Mouse (Mus musculus) erythroblast, embryonic 14.5 days (primary cell): ENCODE results near the gene Bod1l.

ENCODE experiments used
- GATA1 ChIP-seq: IDR thresholded peaks from 2 replicates; pipeline ENCODE4 v1.6.1; 2012; ENCODE audit warnings: low read length, inconsistent platforms, mixed read lengths
- TAL1 ChIP-seq: IDR thresholded peaks from 3 replicates; pipeline ENCODE4 v1.6.1; 2012; ENCODE audit warnings: low read length, inconsistent platforms, mixed read lengths

GRCm38 (mm10) chr5:41889245-41889849, 45.2 kb upstream of the Bod1l start:
- TF ChIP-seq GATA1, result no peak
- no peak for TF ChIP-seq TAL1
